Mouse (Mus musculus): Measurements from ENCODE around the gene Tmem132d. TPM values are rescaled to one million over a fixed set of nuclear protein-coding genes. Genes with fewer than 3 reads are reported as not detected.
A peak's percentile ranks its signal among the peaks of the same experiment; 100 is the strongest.

Gene Tmem132d
- polyA plus RNA-seq, 1 experiment from 2014 or later: not detected

DNA sequence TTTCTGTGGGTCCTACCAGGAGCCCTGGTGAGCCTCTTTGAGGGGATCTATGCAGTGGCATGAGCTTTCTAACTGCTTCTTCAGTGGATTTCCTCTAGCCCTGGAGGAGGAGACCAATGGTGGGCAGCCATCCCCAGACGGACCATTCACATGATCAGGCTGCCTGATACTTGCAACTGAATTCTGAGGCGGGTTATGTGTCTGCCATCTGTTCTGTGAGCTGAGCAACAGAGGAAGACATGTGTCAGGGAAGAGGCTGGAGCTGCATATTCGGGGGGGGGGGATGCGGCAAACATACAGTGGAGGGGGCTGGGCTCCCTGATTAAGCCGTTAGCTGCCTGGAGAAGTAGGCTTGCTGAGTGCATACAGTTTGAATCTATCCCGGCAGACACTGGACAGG, 19.3 kb upstream of the Tmem132d start:
- Histone ChIP-seq H3K4me3 (ENCODE audit: low read depth, low read length) (no peak overlapping the region), H3K27ac (ENCODE audit: low read depth, low read length) (no peak overlapping the region), H3K36me3 (ENCODE audit: control insufficient read depth, insufficient read depth) (no peaks in the 10 kb centered on the region), H3K27me3 (replicated peaks; ENCODE audit: control insufficient read depth, insufficient read depth, low read length) (no peaks in the 10 kb centered on the region), H3K4me2 (replicated peaks; ENCODE audit: low read depth) (no peak overlapping the region), H3K9me3 (ENCODE audit: control insufficient read depth) (no peaks in the 10 kb centered on the region), H3K9ac (ENCODE audit: low read depth, low read length) (no peak overlapping the region), H3K4me1 (replicated peaks; ENCODE audit: control insufficient read depth, insufficient read depth, low read length) (no peaks in the 10 kb centered on the region)
- no peak for ATAC-seq
- no peak for TF ChIP-seq CTCF (IDR thresholded peaks at IDR 0.05; ENCODE audit: low read depth)
- 38% methylated on average over 6 of the region's 6 CpGs for WGBS

DNA sequence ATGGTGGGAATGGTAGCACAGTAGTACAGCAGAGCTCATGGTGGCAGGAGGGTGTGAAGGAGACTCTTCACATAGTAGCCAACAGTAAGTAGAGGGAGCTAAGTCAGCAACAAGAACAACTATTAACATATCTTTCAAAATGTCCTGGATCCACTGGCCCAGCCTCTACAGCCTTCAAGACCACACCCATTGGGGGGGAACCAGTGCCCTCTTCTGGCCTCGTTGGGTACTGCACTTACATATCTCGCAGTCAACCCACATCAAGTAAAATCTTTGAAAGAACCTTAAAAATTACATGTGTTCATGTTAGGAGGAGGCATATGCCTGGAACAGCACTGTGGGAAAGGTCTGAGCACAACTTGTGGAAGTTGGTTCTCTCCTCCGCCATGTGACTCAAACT, 17.9 kb upstream of the Tmem132d start:
- no peak for ATAC-seq
- Histone ChIP-seq H3K4me2 (replicated peaks; ENCODE audit: low read depth) (no peak overlapping the region), H3K27ac (ENCODE audit: low read depth, low read length) (no peak overlapping the region), H3K36me3 (ENCODE audit: control insufficient read depth, insufficient read depth) (no peaks in the 10 kb centered on the region), H3K4me1 (replicated peaks; ENCODE audit: control insufficient read depth, insufficient read depth, low read length) (no peaks in the 10 kb centered on the region), H3K4me3 (ENCODE audit: low read depth, low read length) (no peak overlapping the region), H3K9me3 (ENCODE audit: control insufficient read depth) (no peaks in the 10 kb centered on the region), H3K27me3 (replicated peaks; ENCODE audit: control insufficient read depth, insufficient read depth, low read length) (no peaks in the 10 kb centered on the region), H3K9ac (ENCODE audit: low read depth, low read length) (no peak overlapping the region)
- peak; percentile 53 for TF ChIP-seq CTCF (IDR thresholded peaks at IDR 0.05; ENCODE audit: low read depth)
- WGBS: 79% methylated on average over 3 of the region's 3 CpGs

DNA sequence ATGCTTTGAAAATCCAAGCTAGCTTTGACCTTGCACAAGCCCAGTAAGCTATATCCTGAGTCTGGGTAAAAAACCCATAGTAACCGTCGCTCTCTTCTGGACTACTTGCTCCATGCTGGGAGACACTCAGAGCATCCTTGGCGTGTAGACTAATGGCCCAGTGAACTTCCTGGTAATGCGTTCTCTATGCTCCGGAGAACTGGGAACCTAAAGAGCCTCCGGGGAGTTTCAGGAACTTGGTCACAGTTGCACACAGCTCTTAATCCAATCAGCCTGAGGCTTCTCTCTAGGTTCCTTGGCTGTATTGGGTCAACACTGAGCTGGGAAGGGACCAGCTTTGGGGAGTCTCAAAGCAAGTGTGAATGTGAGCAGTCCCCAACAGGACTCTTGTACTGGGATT, 12.0 kb upstream of the Tmem132d start:
- ATAC-seq: no peak
- no peak overlapping the region for H3K4me3 ChIP-seq (ENCODE audit: low read depth, low read length)
- H3K4me2 ChIP-seq (replicated peaks; ENCODE audit: low read depth): no peak overlapping the region
- 0 out of 2 replicates have a peak, but pooled peaks cover 7% of the 10 kb centered on the region for H3K27me3 ChIP-seq (replicated peaks; ENCODE audit: control insufficient read depth, insufficient read depth, low read length)
- TF ChIP-seq CTCF (IDR thresholded peaks at IDR 0.05; ENCODE audit: low read depth): no peak
- no peaks in the 10 kb centered on the region for H3K9me3 ChIP-seq (ENCODE audit: control insufficient read depth)
- no peak overlapping the region for H3K27ac ChIP-seq (ENCODE audit: low read depth, low read length)
- WGBS: 22% methylated on average over 6 of the region's 6 CpGs
- H3K9ac ChIP-seq (ENCODE audit: low read depth, low read length): no peak overlapping the region
- no peaks in the 10 kb centered on the region for H3K4me1 ChIP-seq (replicated peaks; ENCODE audit: control insufficient read depth, insufficient read depth, low read length)
- no peaks in the 10 kb centered on the region for H3K36me3 ChIP-seq (ENCODE audit: control insufficient read depth, insufficient read depth)

DNA sequence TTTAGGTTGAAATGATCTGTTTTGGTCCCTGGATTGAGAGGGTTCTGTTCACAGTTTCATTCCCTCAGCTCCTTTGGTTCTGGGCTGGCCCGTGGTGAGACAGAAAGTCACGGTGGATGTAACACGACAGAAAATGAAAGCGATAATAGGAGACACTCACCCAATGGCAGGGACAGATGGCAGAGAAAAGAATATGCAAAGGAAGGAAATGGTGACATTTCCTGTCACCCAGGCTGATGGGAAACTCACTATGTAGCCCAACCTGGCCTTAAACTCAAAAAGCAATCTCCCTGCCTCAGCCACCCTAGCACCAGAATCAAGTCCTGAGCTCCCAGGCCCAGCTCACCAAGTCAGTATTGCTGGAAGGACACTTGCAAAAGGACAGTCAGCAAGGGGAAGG, 11.0 kb upstream of the Tmem132d start:
- no peaks in the 10 kb centered on the region for H3K4me1 ChIP-seq (replicated peaks; ENCODE audit: control insufficient read depth, insufficient read depth, low read length)
- ATAC-seq: no peak
- no peak overlapping the region for H3K9ac ChIP-seq (ENCODE audit: low read depth, low read length)
- H3K27ac ChIP-seq (ENCODE audit: low read depth, low read length): no peak overlapping the region
- H3K4me3 ChIP-seq (ENCODE audit: low read depth, low read length): no peak overlapping the region
- WGBS: 35% methylated on average over 4 of the region's 4 CpGs
- 0 out of 2 replicates have a peak, but pooled peaks cover 7% of the 10 kb centered on the region for H3K27me3 ChIP-seq (replicated peaks; ENCODE audit: control insufficient read depth, insufficient read depth, low read length)
- no peaks in the 10 kb centered on the region for H3K36me3 ChIP-seq (ENCODE audit: control insufficient read depth, insufficient read depth)
- no peak for TF ChIP-seq CTCF (IDR thresholded peaks at IDR 0.05; ENCODE audit: low read depth)
- H3K9me3 ChIP-seq (ENCODE audit: control insufficient read depth): no peaks in the 10 kb centered on the region
- H3K4me2 ChIP-seq (replicated peaks; ENCODE audit: low read depth): no peak overlapping the region; the same call in 1 of the 2 replicates

DNA sequence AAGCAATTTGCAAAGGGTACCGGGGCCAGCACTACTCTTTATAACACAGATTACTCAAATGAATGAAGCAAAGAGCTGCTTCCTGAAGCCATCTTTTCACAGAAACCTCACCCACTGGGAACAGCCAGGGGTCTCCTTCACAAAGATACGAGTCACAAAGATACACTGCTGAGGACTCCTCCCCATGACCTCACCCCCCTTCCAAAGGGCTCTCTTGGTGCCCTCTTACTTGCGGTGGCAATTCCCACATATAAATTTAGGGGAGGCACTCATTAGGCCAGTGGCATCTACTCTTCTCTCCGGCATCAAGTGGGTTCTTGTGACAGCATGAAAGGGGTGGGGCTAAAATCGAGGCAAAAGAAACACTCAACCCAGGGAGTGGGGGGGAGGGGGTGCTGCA, 8.2 kb upstream of the Tmem132d start:
- TF ChIP-seq CTCF (IDR thresholded peaks at IDR 0.05; ENCODE audit: low read depth): no peak

DNA sequence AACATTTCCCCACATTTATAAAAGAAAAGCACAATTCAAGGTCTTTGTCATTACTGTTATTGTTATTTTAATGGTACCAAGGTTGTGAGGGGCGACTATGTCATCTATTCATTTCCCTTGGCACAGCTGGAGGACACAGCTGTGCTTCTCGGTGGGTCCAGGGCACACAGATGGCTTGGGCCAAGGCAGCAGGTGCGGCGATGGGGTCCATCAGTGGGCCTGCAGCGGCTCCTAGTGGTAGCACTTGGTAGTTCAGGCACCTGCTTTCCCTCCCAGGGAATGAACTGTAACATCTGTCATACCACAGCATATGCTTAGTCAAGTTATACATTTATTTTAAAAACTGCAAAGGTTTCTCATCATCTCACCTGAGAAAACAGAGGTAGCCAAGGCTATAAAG, 7.0 kb upstream of the Tmem132d start:
- H3K4me2 ChIP-seq (replicated peaks; ENCODE audit: low read depth): no peak overlapping the region
- peak; percentile 90 for TF ChIP-seq CTCF (IDR thresholded peaks at IDR 0.05; ENCODE audit: low read depth)
- ATAC-seq: no peak
- H3K9me3 ChIP-seq (ENCODE audit: control insufficient read depth): no peaks in the 10 kb centered on the region
- WGBS: 2% methylated on average over 5 of the region's 5 CpGs
- no peak overlapping the region for H3K9ac ChIP-seq (ENCODE audit: low read depth, low read length)
- H3K4me1 ChIP-seq (replicated peaks; ENCODE audit: control insufficient read depth, insufficient read depth, low read length): no peaks in the 10 kb centered on the region
- no peaks in the 10 kb centered on the region for H3K36me3 ChIP-seq (ENCODE audit: control insufficient read depth, insufficient read depth)
- H3K27me3 ChIP-seq (replicated peaks; ENCODE audit: control insufficient read depth, insufficient read depth, low read length): 0 out of 2 replicates have a peak, but pooled peaks cover 7% of the 10 kb centered on the region
- no peak overlapping the region for H3K27ac ChIP-seq (ENCODE audit: low read depth, low read length)
- no peak overlapping the region for H3K4me3 ChIP-seq (ENCODE audit: low read depth, low read length)

More for the DNA sequence above, 8.2 kb upstream of the Tmem132d start:
- no peak overlapping the region for H3K4me2 ChIP-seq (replicated peaks; ENCODE audit: low read depth)
- no peak overlapping the region for H3K9ac ChIP-seq (ENCODE audit: low read depth, low read length)
- ATAC-seq: no peak
- 25% methylated on average over 5 of the region's 5 CpGs for WGBS
- H3K27me3 ChIP-seq (replicated peaks; ENCODE audit: control insufficient read depth, insufficient read depth, low read length): 0 out of 2 replicates have a peak, but pooled peaks cover 7% of the 10 kb centered on the region
- no peak overlapping the region for H3K27ac ChIP-seq (ENCODE audit: low read depth, low read length)
- no peaks in the 10 kb centered on the region for H3K9me3 ChIP-seq (ENCODE audit: control insufficient read depth)
- H3K4me1 ChIP-seq (replicated peaks; ENCODE audit: control insufficient read depth, insufficient read depth, low read length): no peaks in the 10 kb centered on the region
- H3K4me3 ChIP-seq (ENCODE audit: low read depth, low read length): no peak overlapping the region
- no peaks in the 10 kb centered on the region for H3K36me3 ChIP-seq (ENCODE audit: control insufficient read depth, insufficient read depth)

DNA sequence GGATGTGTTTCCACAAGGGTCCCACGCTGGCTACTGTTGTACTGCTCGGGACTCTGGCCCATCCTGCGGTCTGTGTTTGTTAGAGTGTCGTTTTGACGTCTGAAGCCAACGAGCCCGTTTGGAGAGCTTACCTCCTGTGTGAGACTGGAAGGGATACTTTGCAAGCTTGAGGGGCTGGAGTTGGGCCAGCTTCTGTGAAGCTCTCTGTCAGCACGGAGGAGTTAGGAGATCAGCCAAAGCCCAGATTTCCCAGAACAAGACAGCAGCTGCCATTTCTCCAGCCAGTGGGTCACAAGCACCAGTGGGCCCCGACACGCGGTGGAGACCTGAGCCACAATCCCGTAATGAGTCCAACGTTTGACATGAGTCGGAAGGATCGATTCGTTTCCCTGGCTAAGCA, 5.2 kb upstream of the Tmem132d start:
- Histone ChIP-seq H3K4me1 (replicated peaks; ENCODE audit: control insufficient read depth, insufficient read depth, low read length) (no peaks in the 10 kb centered on the region), H3K4me2 (replicated peaks; ENCODE audit: low read depth) (no peak overlapping the region), H3K36me3 (ENCODE audit: control insufficient read depth, insufficient read depth) (no peaks in the 10 kb centered on the region), H3K27me3 (replicated peaks; ENCODE audit: control insufficient read depth, insufficient read depth, low read length) (peaks cover 8% of the 10 kb centered on the region), H3K27ac (ENCODE audit: low read depth, low read length) (no peak overlapping the region), H3K4me3 (ENCODE audit: low read depth, low read length) (no peak overlapping the region), H3K9me3 (ENCODE audit: control insufficient read depth) (no peaks in the 10 kb centered on the region), H3K9ac (ENCODE audit: low read depth, low read length) (no peak overlapping the region)
- no peak for TF ChIP-seq CTCF (IDR thresholded peaks at IDR 0.05; ENCODE audit: low read depth)
- ATAC-seq: no peak
- 68% methylated on average over 16 of the region's 16 CpGs for WGBS

Data from intestine, postnatal 0 days (tissue).